In the genomic region with DNA sequence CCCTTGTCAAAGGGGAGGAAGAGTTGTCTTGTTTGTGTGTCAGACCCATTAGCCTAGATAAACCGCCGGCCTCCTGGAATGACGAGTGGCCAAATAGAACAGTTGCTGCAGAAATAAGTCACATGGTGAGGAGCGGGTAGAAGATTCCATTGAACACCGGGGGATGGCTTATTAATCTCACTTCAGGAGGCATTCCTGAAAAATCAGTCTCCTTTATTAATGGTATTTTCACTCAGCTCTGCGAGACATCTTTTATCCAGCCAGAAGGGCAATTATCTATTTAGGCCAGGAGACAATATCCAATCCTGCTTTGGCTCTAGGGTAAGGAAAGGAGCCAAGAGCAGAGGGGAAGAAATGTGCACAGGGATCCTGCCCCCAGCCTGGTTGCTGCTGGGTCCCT, we compare ENCODE assay signal across 29 mouse cellular contexts.
A peak's percentile ranks its signal among the peaks of the same experiment; 100 is the strongest.
DNase-seq lines count a peak whose midpoint lies in the region; ATAC-seq and TF ChIP-seq lines count a peak whose summit lies in the region.
"Had no signal": no experiment of that assay in that cellular context is flagged by ENCODE, and none has a peak within 500 bp of the region (broad histone marks: within the 10 kb centered on the region; RNA-seq: fewer than 3 reads in every experiment).

No protein-coding gene starts in this region.

- 40% methylated on average over 6 of the region's 6 CpGs for WGBS in forebrain, embryonic 14.5 days
- 66% methylated on average over 6 of the region's 6 CpGs for WGBS in forebrain, embryonic 11.5 days
- WGBS in hindbrain, postnatal 0 days = 25% methylated on average over 6 of the region's 6 CpGs
- WGBS in hindbrain, embryonic 10.5 days = 83% methylated on average over 6 of the region's 6 CpGs

- H3K27ac ChIP-seq in forebrain, embryonic 14.5 days (ENCODE audit: low read depth, low read length) = no peak overlapping the region
- no peak overlapping the region for H3K27ac ChIP-seq in forebrain, embryonic 11.5 days (ENCODE audit: low read depth, low read length)
- H3K27ac ChIP-seq in hindbrain, postnatal 0 days = no peak overlapping the region
- H3K27ac ChIP-seq in hindbrain, embryonic 10.5 days = no peak overlapping the region
- H3K27ac ChIP-seq: embryonic facial prominence, embryonic 10.5 days; embryonic facial prominence, embryonic 13.5 days; forebrain, embryonic 13.5 days; heart, embryonic 15.5 days; intestine, embryonic 15.5 days had no signal

- TF ChIP-seq POLR2A in brain, embryonic 14.5 days (IDR thresholded peaks at IDR 0.05; ENCODE audit: borderline replicate concordance, extremely low read depth, insufficient read depth, insufficient read length, poor library complexity, severe bottlenecking) = no peak

- no peak overlapping the region for H3K4me2 ChIP-seq in forebrain, embryonic 14.5 days (ENCODE audit: low read length)
- H3K4me2 ChIP-seq in forebrain, embryonic 11.5 days (ENCODE audit: low read depth, low read length, severe bottlenecking) = no peak overlapping the region
- H3K4me2 ChIP-seq in hindbrain, postnatal 0 days (ENCODE audit: low read depth, low read length) = no peak overlapping the region
- H3K4me2 ChIP-seq: embryonic facial prominence, embryonic 13.5 days; forebrain, embryonic 13.5 days; heart, embryonic 12.5 days; heart, embryonic 15.5 days; intestine, embryonic 15.5 days had no signal

- TF ChIP-seq CTCF in hindbrain, postnatal 0 days (IDR thresholded peaks at IDR 0.05; ENCODE audit: low read depth) = no peak
- TF ChIP-seq CTCF in brain, embryonic 14.5 days (IDR thresholded peaks at IDR 0.05; ENCODE audit: borderline replicate concordance, extremely low read depth, insufficient read depth, insufficient read length) = no peak

- H3K4me3 ChIP-seq in forebrain, embryonic 14.5 days (ENCODE audit: low read depth, low read length) = no peak overlapping the region
- H3K4me3 ChIP-seq in forebrain, embryonic 11.5 days (ENCODE audit: low read depth, low read length) = no peak overlapping the region
- no peak overlapping the region for H3K4me3 ChIP-seq in hindbrain, postnatal 0 days (ENCODE audit: low read length)
- no peak overlapping the region for H3K4me3 ChIP-seq in hindbrain, embryonic 10.5 days
- H3K4me3 ChIP-seq: embryonic facial prominence, embryonic 10.5 days; embryonic facial prominence, embryonic 13.5 days; erythroblast, embryonic 14.5 days; forebrain, embryonic 13.5 days; heart, embryonic 12.5 days; heart, embryonic 15.5 days; intestine, embryonic 15.5 days had no signal

- ATAC-seq in forebrain, embryonic 14.5 days = no peak
- ATAC-seq in forebrain, embryonic 11.5 days (replicated peaks; ENCODE audit: low FRiP score) = no peak
- no peak for ATAC-seq in hindbrain, postnatal 0 days
- ATAC-seq: activated CD4-positive, CD25-positive, alpha-beta regulatory T cell, adult 4 months; CD4-positive, CD25-positive, alpha-beta regulatory T cell, adult 4 months; forebrain, embryonic 13.5 days; forebrain, postnatal 0 days; intestine, embryonic 15.5 days had no signal

- H3K27me3 ChIP-seq in forebrain, embryonic 14.5 days (replicated peaks; ENCODE audit: control insufficient read depth, insufficient read depth, low read length) = no peaks in the 10 kb centered on the region
- no peaks in the 10 kb centered on the region for H3K27me3 ChIP-seq in forebrain, embryonic 11.5 days (ENCODE audit: control insufficient read depth, insufficient read depth, low read length)
- H3K27me3 ChIP-seq in hindbrain, postnatal 0 days (ENCODE audit: insufficient read depth, low read length) = no peaks in the 10 kb centered on the region
- H3K27me3 ChIP-seq in hindbrain, embryonic 10.5 days (ENCODE audit: insufficient read depth, poor library complexity, severe bottlenecking) = peaks cover 4% of the 10 kb centered on the region; the same call in 1 of the 2 replicates
- H3K27me3 ChIP-seq: embryonic facial prominence, embryonic 13.5 days; forebrain, embryonic 13.5 days; heart, embryonic 15.5 days; intestine, embryonic 15.5 days had no signal

- no peak overlapping the region for H3K9ac ChIP-seq in forebrain, embryonic 14.5 days (ENCODE audit: low read length)
- H3K9ac ChIP-seq in forebrain, embryonic 11.5 days (ENCODE audit: low read length) = no peak overlapping the region
- no peak overlapping the region for H3K9ac ChIP-seq in hindbrain, postnatal 0 days (replicated peaks; ENCODE audit: low read length)
- H3K9ac ChIP-seq: embryonic facial prominence, embryonic 13.5 days; forebrain, embryonic 13.5 days; forebrain, postnatal 0 days; heart, embryonic 12.5 days; heart, embryonic 15.5 days; intestine, embryonic 15.5 days had no signal

- no peaks in the 10 kb centered on the region for H3K4me1 ChIP-seq in forebrain, embryonic 14.5 days (ENCODE audit: control insufficient read depth, insufficient read depth, low read length)
- no peaks in the 10 kb centered on the region for H3K4me1 ChIP-seq in forebrain, embryonic 11.5 days (replicated peaks; ENCODE audit: control insufficient read depth, insufficient read depth, low read length)
- H3K4me1 ChIP-seq in hindbrain, postnatal 0 days (ENCODE audit: insufficient read depth, low read length) = 0 out of 2 replicates have a peak, but pooled peaks cover 6% of the 10 kb centered on the region
- peaks cover 15% of the 10 kb centered on the region for H3K4me1 ChIP-seq in hindbrain, embryonic 10.5 days (replicated peaks)
- H3K4me1 ChIP-seq: heart, embryonic 12.5 days; heart, embryonic 15.5 days; intestine, embryonic 15.5 days had no signal

- no peaks in the 10 kb centered on the region for H3K9me3 ChIP-seq in forebrain, embryonic 14.5 days (replicated peaks; ENCODE audit: control insufficient read depth, low read length)
- no peaks in the 10 kb centered on the region for H3K9me3 ChIP-seq in forebrain, embryonic 11.5 days (ENCODE audit: control insufficient read depth, low read length)
- H3K9me3 ChIP-seq in hindbrain, postnatal 0 days (ENCODE audit: low read length) = no peaks in the 10 kb centered on the region
- H3K9me3 ChIP-seq in hindbrain, embryonic 10.5 days = no peaks in the 10 kb centered on the region
- H3K9me3 ChIP-seq: embryonic facial prominence, embryonic 10.5 days; embryonic facial prominence, embryonic 13.5 days; forebrain, embryonic 13.5 days; heart, embryonic 12.5 days; heart, embryonic 15.5 days; intestine, embryonic 15.5 days had no signal

- H3K36me3 ChIP-seq in forebrain, embryonic 14.5 days (ENCODE audit: control insufficient read depth, insufficient read depth, low read length) = no peaks in the 10 kb centered on the region
- no peaks in the 10 kb centered on the region for H3K36me3 ChIP-seq in forebrain, embryonic 11.5 days (ENCODE audit: control insufficient read depth, insufficient read depth, low read length)
- H3K36me3 ChIP-seq in hindbrain, postnatal 0 days (ENCODE audit: insufficient read depth, low read length) = no peaks in the 10 kb centered on the region
- H3K36me3 ChIP-seq in hindbrain, embryonic 10.5 days = no peaks in the 10 kb centered on the region
- H3K36me3 ChIP-seq: embryonic facial prominence, embryonic 10.5 days; embryonic facial prominence, embryonic 13.5 days; heart, embryonic 12.5 days; heart, embryonic 15.5 days; intestine, embryonic 15.5 days had no signal

- peak; percentile 6 for DNase-seq in forebrain, embryonic 14.5 days (ENCODE audit: low spot score)
- DNase-seq in forebrain, embryonic 11.5 days (ENCODE audit: low spot score) = no peak
- DNase-seq in hindbrain, postnatal 0 days (ENCODE audit: low spot score) = peak; percentile 22
- DNase-seq in hindbrain, embryonic 10.5 days (ENCODE audit: low spot score) = no peak
- DNase-seq in retina, postnatal 1 day = peak; percentile 71
- DNase-seq in retina, embryonic 14.5 days (ENCODE audit: low spot score) = no peak
- DNase-seq in brain, embryonic 14.5 days (ENCODE audit: low read depth) = peak; percentile 47
- DNase-seq in lung, postnatal 10 days = no peak
- DNase-seq: adrenal gland, adult 8-10 months; adrenal gland, postnatal 25 days; cerebellum, adult 11 months; cerebellum, adult 8-10 months; cerebellum, postnatal 36 days; embryo, embryonic 11 days; forebrain, postnatal 0 days; gastrocnemius, postnatal 25 days; heart, adult 18-20 months; heart, postnatal 10 days; heart, postnatal 36 days; kidney, adult 11 months had no signal

Comparison
In these comparisons a context has a peak if more than half of its experiments do, and no peak if none do; other contexts are left out.
1. DNase-seq: peak in forebrain, embryonic 14.5 days (single experiment), hindbrain, postnatal 0 days (single experiment), retina, postnatal 1 day (single experiment) and brain, embryonic 14.5 days (single experiment); none in forebrain, embryonic 11.5 days (single experiment), hindbrain, embryonic 10.5 days (single experiment), retina, embryonic 14.5 days (single experiment) and lung, postnatal 10 days (single experiment).